Mouse (Mus musculus) cerebellum, adult 2 months (tissue): Measurements from ENCODE around the gene Aspscr1.

Experiments
- CTCF ChIP-seq: fragments of 200-500 bp; IDR thresholded peaks from 2 replicates; pipeline ENCODE4 v1.5.1; 2011; ENCODE audit warnings: low read depth, mild to moderate bottlenecking, control low read depth, low read length, moderate library complexity, borderline replicate concordance; ENCODE audit not compliant: insufficient read depth
- POLR2A ChIP-seq: fragments of 200-500 bp; IDR thresholded peaks from 2 replicates; pipeline ENCODE4 v1.6.1; 2011; ENCODE audit warnings: low read length, control low read depth, borderline replicate concordance; ENCODE audit not compliant: insufficient read depth

- TF ChIP-seq CTCF (no peak), POLR2A (no peak)
Measured at GRCm38 (mm10) chr11:120629341-120629730, 43.4 kb upstream of the Aspscr1 start.
